Mouse (Mus musculus) MEL (cell line): ENCODE results near the gene Daam1.

ENCODE experiments used
- CTCF ChIP-seq, 3 experiments: IDR thresholded peaks in 2 of 3; conservative IDR thresholded peaks in 1 of 3; 2 replicates each; pipeline ENCODE4 v1.5.1; 2011 to 2012; ENCODE audit warnings: low read length in 3 of 3, low read depth in 2 of 3, mild to moderate bottlenecking in 2 of 3, improper control_type of control experiment in 1 of 3, inconsistent platforms in 1 of 3, mixed read lengths in 1 of 3, moderate library complexity in 1 of 3; ENCODE audit not compliant: control insufficient read depth in 1 of 3, insufficient read depth in 1 of 3, poor library complexity in 1 of 3, severe bottlenecking in 1 of 3
- EP300 ChIP-seq, 2 experiments: IDR thresholded peaks; 2 replicates each; pipeline ENCODE4 v1.6.1; 2011; ENCODE audit warnings: improper control_type of control experiment in 2 of 2, low read length in 2 of 2, low read depth in 1 of 2, mild to moderate bottlenecking in 1 of 2
- JUND ChIP-seq: IDR thresholded peaks from 2 replicates; pipeline ENCODE4 v1.6.1; 2011; ENCODE audit warnings: low read depth, mild to moderate bottlenecking, improper control_type of control experiment, low read length
- KAT2A ChIP-seq: conservative IDR thresholded peaks from 2 replicates; pipeline ENCODE4 v1.6.1; 2012; ENCODE audit warnings: low read depth, low read length, improper control_type of control experiment, inconsistent platforms
- NRF1 ChIP-seq: IDR thresholded peaks from 2 replicates; pipeline ENCODE4 v1.6.1; 2014; ENCODE audit warnings: low read depth, mild to moderate bottlenecking, inconsistent platforms, low read length, improper control_type of control experiment, moderate library complexity; ENCODE audit not compliant: poor library complexity, insufficient read depth, severe bottlenecking
- UBTF ChIP-seq: IDR thresholded peaks from 2 replicates; pipeline ENCODE4 v1.6.1; 2012; ENCODE audit warnings: low read depth, mild to moderate bottlenecking, inconsistent platforms, low read length, improper control_type of control experiment, moderate library complexity, borderline replicate concordance; ENCODE audit not compliant: insufficient read depth
- ZMIZ1 ChIP-seq: IDR thresholded peaks from 2 replicates; pipeline ENCODE4 v1.6.1; 2012; ENCODE audit warnings: low read depth, mild to moderate bottlenecking, inconsistent platforms, low read length, improper control_type of control experiment, moderate library complexity

DNA sequence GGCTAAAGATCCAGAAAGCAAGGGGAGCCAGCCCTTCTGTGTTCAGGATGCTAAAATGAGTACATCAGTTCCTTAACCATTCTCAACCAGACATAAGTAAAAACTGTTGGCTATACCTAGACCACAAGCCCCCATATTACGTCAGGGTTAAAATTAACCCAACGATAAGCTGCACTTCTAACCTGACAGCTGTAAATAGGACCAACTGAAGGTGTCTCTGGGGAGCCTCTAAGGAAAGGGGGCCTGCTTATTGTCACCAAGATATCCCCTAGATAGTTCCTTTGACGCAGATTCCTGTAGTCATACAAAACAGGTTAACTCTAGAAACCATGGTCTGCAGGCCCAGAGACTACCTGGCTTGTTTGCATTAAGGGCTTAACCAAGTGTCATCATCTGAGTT is 174.4 kb downstream of the Daam1 start:
- no peak for TF ChIP-seq JUND
- no peak for TF ChIP-seq UBTF
- TF ChIP-seq CTCF (IDR thresholded peaks at IDR 0.05 in 2 of 3, conservative IDR thresholded peaks at IDR 0.05 in 1 of 3; ENCODE audit: control insufficient read depth in 1 of 3, insufficient read depth in 1 of 3, low read depth in 2 of 3, low read length in 3 of 3, poor library complexity in 1 of 3, severe bottlenecking in 1 of 3) = no peak
- no peak for TF ChIP-seq ZMIZ1
- no peak for TF ChIP-seq EP300 (IDR thresholded peaks at IDR 0.05; ENCODE audit: low read depth in 1 of 2, low read length in 2 of 2)
- no peak for TF ChIP-seq NRF1
- TF ChIP-seq KAT2A = no peak
